Mouse (Mus musculus): Measurements from ENCODE around the gene Zbtb16.

Gene Zbtb16

GRCm38 (mm10) chr9:48662361-48663051 lies 173.5 kb downstream of the Zbtb16 start:
- peak; percentile 83 for DNase-seq

- no peak for DNase-seq
These were observed 174.6 kb downstream of the Zbtb16 start for GRCm38 (mm10) chr9:48661225-48662023.

- peak; percentile 91 for DNase-seq
These were observed 180.4 kb downstream of the Zbtb16 start for GRCm38 (mm10) chr9:48655525-48656169.

- DNase-seq: no peak
These were observed 181.3 kb downstream of the Zbtb16 start for GRCm38 (mm10) chr9:48654730-48655129.

GRCm38 (mm10) chr9:48653399-48654070 lies 182.5 kb downstream of the Zbtb16 start:
- peak; percentile 93 for DNase-seq

- DNase-seq: peak; percentile 83
These were observed 184.0 kb downstream of the Zbtb16 start for GRCm38 (mm10) chr9:48652026-48652425.

GRCm38 (mm10) chr9:48650846-48651245 lies 185.2 kb downstream of the Zbtb16 start:
- peak; percentile 81 for DNase-seq

- DNase-seq: peak; percentile 94
These were observed 186.0 kb downstream of the Zbtb16 start for GRCm38 (mm10) chr9:48649851-48650685.

GRCm38 (mm10) chr9:48649098-48649766 lies 186.8 kb downstream of the Zbtb16 start:
- DNase-seq: peak; percentile 99

GRCm38 (mm10) chr9:48648285-48649097 lies 187.5 kb downstream of the Zbtb16 start:
- peak; percentile 92 for DNase-seq

- DNase-seq: peak; percentile 95
These were observed 188.3 kb downstream of the Zbtb16 start for GRCm38 (mm10) chr9:48647648-48648284.

GRCm38 (mm10) chr9:48646781-48647647 lies 189.0 kb downstream of the Zbtb16 start:
- peak; percentile 96 for DNase-seq

GRCm38 (mm10) chr9:48646251-48646650 lies 189.8 kb downstream of the Zbtb16 start:
- peak; percentile 97 for DNase-seq

- no peak for DNase-seq
These were observed 190.3 kb downstream of the Zbtb16 start for GRCm38 (mm10) chr9:48645648-48646126.

GRCm38 (mm10) chr9:48644926-48645647 lies 190.9 kb downstream of the Zbtb16 start:
- peak; percentile 96 for DNase-seq

GRCm38 (mm10) chr9:48644376-48644775 lies 191.6 kb downstream of the Zbtb16 start:
- DNase-seq: peak; percentile 69

- DNase-seq: peak; percentile 88
These were observed 194.4 kb downstream of the Zbtb16 start for GRCm38 (mm10) chr9:48641636-48642035.

- peak; percentile 35 for DNase-seq
These were observed 195.1 kb downstream of the Zbtb16 start for GRCm38 (mm10) chr9:48640881-48641280.

All from heart, adult 11 months (tissue).